Mouse (Mus musculus) heart, adult 2 months (tissue): Measurements from ENCODE around the gene Eri2.

Experiments used
- CTCF ChIP-seq: fragments of 200-600 bp; IDR thresholded peaks from 2 replicates; pipeline ENCODE4 v1.8.1; 2022; ENCODE audit warnings: antibody characterized with exemption, mild to moderate bottlenecking, moderate library complexity
- EP300 ChIP-seq: fragments of 200-500 bp; IDR thresholded peaks from 2 replicates; pipeline ENCODE4 v1.6.1; 2011; ENCODE audit warnings: low read depth, low read length, control low read depth; ENCODE audit not compliant: insufficient read depth
- POLR2A ChIP-seq: fragments of 200-500 bp; IDR thresholded peaks from 2 replicates; pipeline ENCODE4 v1.6.1; 2011; ENCODE audit warnings: mild to moderate bottlenecking, low read depth, low read length, control low read depth; ENCODE audit not compliant: insufficient read depth

GRCm38 (mm10) chr7:119753696-119754095 lies 40.2 kb downstream of the Eri2 start:
- TF ChIP-seq POLR2A (no peak), EP300 (no peak), CTCF (no peak)
